Mouse (Mus musculus) forebrain, embryonic 15.5 days (tissue): ENCODE measurements around the gene Tecta. TPM values are rescaled to one million over a fixed set of nuclear protein-coding genes. Genes with fewer than 3 reads are reported as not detected.

ENCODE experiments used
- ATAC-seq: fragments of 200-750 bp; cut with Nextera tagmentation; replicated peaks from 2 replicates; pipeline ENCODE4 v1.8.0; 2017; ENCODE audit warnings: mild to moderate bottlenecking, moderate TSS enrichment, moderate library complexity
- H3K27ac ChIP-seq: fragments of 300-500 bp; sonication (generic); replicated peaks from 2 replicates; pipeline ENCODE4 v1.5.1; 2015; ENCODE audit warnings: mild to moderate bottlenecking, inconsistent platforms
- H3K27me3 ChIP-seq: fragments of 300-500 bp; sonication (generic); 2 replicates; pipeline ENCODE4 v1.6.1; 2015; ENCODE audit warnings: inconsistent platforms
- H3K36me3 ChIP-seq: fragments of 300-500 bp; sonication (generic); 2 replicates; pipeline ENCODE4 v1.6.1; 2015; ENCODE audit warnings: mild to moderate bottlenecking, inconsistent platforms
- H3K4me1 ChIP-seq: fragments of 300-500 bp; sonication (generic); 2 replicates; pipeline ENCODE4 v1.6.1; 2015; ENCODE audit warnings: inconsistent platforms
- H3K4me2 ChIP-seq: fragments of 300-500 bp; sonication (generic); replicated peaks from 2 replicates; pipeline ENCODE4 v1.6.1; 2015; ENCODE audit warnings: mild to moderate bottlenecking, inconsistent platforms
- H3K4me3 ChIP-seq: fragments of 300-500 bp; sonication (generic); 2 replicates; pipeline ENCODE4 v1.5.1; 2015; ENCODE audit warnings: mild to moderate bottlenecking, inconsistent platforms
- H3K9ac ChIP-seq: fragments of 300-500 bp; sonication (generic); replicated peaks from 2 replicates; pipeline ENCODE4 v1.6.1; 2015; ENCODE audit warnings: mild to moderate bottlenecking, inconsistent platforms
- H3K9me3 ChIP-seq: fragments of 300-500 bp; sonication (generic); 2 replicates; pipeline ENCODE4 v1.6.1; 2016; ENCODE audit warnings: inconsistent platforms
- WGBS: fragments of 180-500 bp; shearing (Covaris S2); methylation state at CpG from one replicate; pipeline ENCODE4 v1.1.7; 2015; ENCODE audit warnings: mixed read lengths; 5-methylcytosine and 5-hydroxymethylcytosine counted together
- polyA plus RNA-seq: library from polyadenylated mRNA; unstranded; fragments of >200 nt; fragmentation: Nextera tagmentation; extraction: Ambion mirVana; gene quantifications from 2 replicates; pipeline ENCODE4 v1.2.1, GENCODE M21; 2015

Gene Tecta
- polyA plus RNA-seq, 1 experiment from 2014 or later = 0.36 TPM

DNA sequence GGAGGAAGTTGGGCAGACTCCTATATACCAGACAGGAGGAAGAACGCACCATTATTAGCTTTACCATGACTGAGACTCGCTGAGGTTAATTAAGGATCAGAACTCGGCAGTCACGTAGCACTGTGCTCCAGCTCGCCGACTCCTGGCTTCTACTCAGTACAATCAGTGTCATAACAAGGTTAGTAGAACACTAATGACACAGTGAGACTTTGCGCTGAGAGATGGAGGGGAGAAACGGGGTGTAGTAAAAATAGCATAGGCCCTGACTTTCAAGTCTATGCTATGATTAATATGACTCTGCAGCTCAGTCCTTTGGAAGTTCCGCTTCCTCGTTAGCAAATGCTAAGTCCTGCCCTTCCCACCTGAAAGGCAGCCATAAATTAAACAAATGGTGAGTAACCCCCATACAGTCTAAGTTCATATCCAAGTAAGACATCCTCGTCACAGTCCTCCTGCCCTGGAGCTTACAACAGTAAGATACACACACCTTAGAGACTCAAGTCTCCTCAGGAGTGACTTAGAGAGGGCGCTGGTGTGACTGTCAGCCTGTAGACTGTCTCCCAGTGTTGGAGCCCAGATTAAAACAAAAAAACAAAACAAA lies 17.7 kb upstream of the Tecta start:
- WGBS = 72% methylated on average over 12 of the region's 12 CpGs
- peaks cover 6% of the 10 kb centered on the region; the same call in 1 of the 2 replicates for H3K4me1 ChIP-seq

DNA sequence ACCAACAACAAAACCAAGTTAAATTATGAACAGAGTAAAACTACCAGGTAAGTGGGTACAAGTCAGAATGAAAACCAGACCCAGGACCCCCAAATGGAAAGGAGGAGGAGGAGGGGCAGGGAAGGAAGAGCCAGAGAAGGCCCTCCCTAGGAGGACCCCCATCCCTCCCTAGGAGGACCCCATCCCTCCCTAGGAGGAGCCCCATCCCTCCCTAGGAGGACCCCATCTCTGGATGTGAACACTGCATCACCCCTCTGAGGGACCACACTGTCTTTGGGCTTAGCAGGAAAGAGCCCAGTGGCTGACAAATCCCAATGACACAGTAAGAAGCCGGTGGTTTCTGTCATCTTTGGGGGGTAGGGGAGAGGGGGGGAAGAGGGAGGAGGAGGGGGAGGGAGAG lies 15.5 kb upstream of the Tecta start:
- H3K27ac ChIP-seq = no peak overlapping the region
- peaks cover 6% of the 10 kb centered on the region; the same call in 1 of the 2 replicates for H3K4me1 ChIP-seq
- H3K4me2 ChIP-seq = no peak overlapping the region
- no peak for ATAC-seq
- H3K4me3 ChIP-seq = no peak overlapping the region
- H3K9ac ChIP-seq = no peak overlapping the region
- 38% methylated on average over 1 of the region's 1 CpGs for WGBS
- no peaks in the 10 kb centered on the region for H3K27me3 ChIP-seq
- peaks cover 12% of the 10 kb centered on the region; the same call in 1 of the 2 replicates for H3K36me3 ChIP-seq
- no peaks in the 10 kb centered on the region for H3K9me3 ChIP-seq

More for the DNA sequence above, 17.7 kb upstream of the Tecta start:
- Histone ChIP-seq H3K9me3 (no peaks in the 10 kb centered on the region), H3K27me3 (no peaks in the 10 kb centered on the region), H3K27ac (no peak overlapping the region), H3K36me3 (peaks cover 21% of the 10 kb centered on the region; the same call in 1 of the 2 replicates), H3K9ac (no peak overlapping the region), H3K4me2 (no peak overlapping the region), H3K4me3 (no peak overlapping the region)
- no peak for ATAC-seq

DNA sequence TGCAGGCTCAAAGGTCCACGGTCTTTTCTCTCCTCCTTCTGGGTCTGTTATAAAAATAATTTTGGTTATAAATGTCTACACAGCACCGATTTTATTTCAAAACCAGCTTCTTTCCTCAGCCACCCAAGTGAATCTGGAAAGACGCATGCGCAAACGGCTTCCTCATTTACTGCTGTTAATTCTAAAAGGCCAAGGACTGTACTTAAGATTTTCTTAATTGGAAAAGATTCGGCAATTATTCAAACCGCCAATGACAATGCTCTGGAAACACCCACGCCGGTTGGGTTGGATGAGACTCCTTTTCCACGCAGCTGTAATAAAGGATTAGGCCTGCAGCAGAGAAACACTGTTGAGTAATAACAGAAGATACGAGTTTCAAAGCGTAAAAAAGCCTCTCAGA lies 13.6 kb upstream of the Tecta start:
- Histone ChIP-seq H3K9ac (no peak overlapping the region), H3K27me3 (no peaks in the 10 kb centered on the region), H3K4me3 (no peak overlapping the region), H3K27ac (no peak overlapping the region), H3K4me1 (peaks cover 6% of the 10 kb centered on the region; the same call in 1 of the 2 replicates), H3K4me2 (no peak overlapping the region), H3K9me3 (no peaks in the 10 kb centered on the region), H3K36me3 (peaks cover 12% of the 10 kb centered on the region; the same call in 1 of the 2 replicates)
- no peak for ATAC-seq
- 30% methylated on average over 12 of the region's 12 CpGs for WGBS

DNA sequence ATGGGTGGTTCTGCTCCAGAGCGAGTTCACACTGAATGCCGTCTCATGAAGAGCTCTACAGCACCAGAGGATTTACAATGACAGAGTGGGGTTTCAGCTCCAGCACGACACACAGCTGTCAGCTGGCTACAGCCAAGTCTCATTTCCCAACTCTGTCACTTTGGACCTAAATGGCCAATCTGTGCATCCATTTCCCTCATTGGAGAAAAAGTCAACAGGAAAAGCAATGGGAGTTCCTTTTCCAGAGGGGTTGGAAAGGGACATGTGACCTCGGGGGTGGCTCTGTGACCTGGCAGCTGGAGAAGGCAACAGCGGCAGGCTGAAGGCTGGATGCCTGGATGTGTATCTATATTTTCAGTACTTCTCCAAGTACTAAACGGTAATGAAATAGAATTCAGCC lies 11.6 kb upstream of the Tecta start:
- no peak for ATAC-seq
- no peak overlapping the region for H3K9ac ChIP-seq
- no peaks in the 10 kb centered on the region for H3K9me3 ChIP-seq
- H3K4me3 ChIP-seq = no peak overlapping the region
- no peak overlapping the region for H3K4me2 ChIP-seq
- no peak overlapping the region for H3K27ac ChIP-seq
- no peaks in the 10 kb centered on the region for H3K27me3 ChIP-seq
- peaks cover 6% of the 10 kb centered on the region; the same call in 1 of the 2 replicates for H3K4me1 ChIP-seq
- peaks cover 10% of the 10 kb centered on the region; the same call in 1 of the 2 replicates for H3K36me3 ChIP-seq
- WGBS = 91% methylated on average over 6 of the region's 6 CpGs

DNA sequence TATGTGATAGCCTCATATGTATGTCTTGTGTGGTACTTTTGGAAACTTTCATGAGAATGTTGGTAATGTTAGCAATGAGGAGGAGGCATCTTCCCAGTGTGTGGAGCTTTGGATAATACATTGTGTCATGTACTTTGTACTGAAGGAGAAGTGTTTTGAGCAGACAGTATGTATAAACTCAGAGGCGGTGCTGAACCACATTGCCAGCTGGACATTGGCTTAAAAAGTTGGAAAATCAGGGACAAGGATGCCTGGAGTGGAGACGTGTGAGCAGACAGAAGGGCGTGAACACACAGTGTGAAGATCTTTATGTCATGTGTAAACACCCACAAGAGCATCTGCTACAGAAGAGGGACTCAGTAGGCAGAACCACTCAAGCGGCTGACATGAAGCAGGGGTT lies 6.0 kb upstream of the Tecta start:
- Histone ChIP-seq H3K9me3 (no peaks in the 10 kb centered on the region), H3K4me2 (no peak overlapping the region), H3K4me1 (0 out of 2 replicates have a peak, but pooled peaks cover 2% of the 10 kb centered on the region), H3K27me3 (no peaks in the 10 kb centered on the region), H3K27ac (no peak overlapping the region), H3K36me3 (peaks cover 2% of the 10 kb centered on the region; the same call in 1 of the 2 replicates), H3K9ac (no peak overlapping the region), H3K4me3 (no peak overlapping the region)
- ATAC-seq = no peak
- 72% methylated on average over 4 of the region's 4 CpGs for WGBS

DNA sequence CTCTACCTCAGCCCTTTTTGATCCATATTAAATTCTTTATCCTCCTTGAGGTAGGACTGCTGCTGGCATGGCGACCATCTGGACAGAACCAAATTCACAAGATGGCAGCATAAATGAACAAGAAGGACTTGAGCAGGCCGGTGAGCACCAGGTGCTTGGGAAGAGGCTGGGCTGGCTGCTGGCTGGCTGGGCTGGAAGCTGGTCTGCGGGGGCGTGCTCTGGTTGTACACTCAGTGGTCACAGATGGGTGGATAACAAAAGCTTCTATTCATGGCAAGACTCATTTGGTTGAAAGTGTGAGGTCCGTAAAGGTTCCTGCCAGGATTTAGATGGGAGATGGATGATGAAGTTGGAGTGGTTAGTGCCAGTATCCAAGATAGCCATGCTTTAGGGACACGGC lies 1.8 kb upstream of the Tecta start:
- 62% methylated on average over 6 of the region's 6 CpGs for WGBS
- H3K9ac ChIP-seq = no peak overlapping the region
- no peak overlapping the region for H3K4me3 ChIP-seq
- H3K9me3 ChIP-seq = no peaks in the 10 kb centered on the region
- H3K4me2 ChIP-seq = no peak overlapping the region
- H3K4me1 ChIP-seq = peaks cover 18% of the 10 kb centered on the region
- no peaks in the 10 kb centered on the region for H3K36me3 ChIP-seq
- no peaks in the 10 kb centered on the region for H3K27me3 ChIP-seq
- H3K27ac ChIP-seq = no peak overlapping the region
- ATAC-seq = no peak

DNA sequence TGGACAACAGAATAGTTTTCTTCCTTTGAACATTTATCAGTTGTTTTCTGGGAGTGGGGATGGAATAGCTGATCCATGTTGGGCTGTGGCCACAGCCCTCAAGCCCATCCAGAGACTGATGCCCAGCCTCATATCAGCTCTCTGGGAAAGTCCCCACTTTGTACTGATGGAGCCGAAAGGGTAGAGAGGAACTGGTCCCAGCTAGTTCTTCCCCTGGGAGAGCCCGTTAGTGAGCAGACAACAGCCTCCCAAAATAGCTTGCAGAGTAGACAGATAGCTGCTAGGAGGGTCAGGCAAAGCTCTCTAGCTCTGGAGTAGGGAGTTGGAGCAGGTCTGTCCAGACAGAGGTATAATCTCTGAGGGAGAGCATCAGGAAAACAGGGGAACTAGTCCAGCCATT lies 3.6 kb downstream of the Tecta start:
- ATAC-seq = no peak
- no peaks in the 10 kb centered on the region for H3K27me3 ChIP-seq
- no peak overlapping the region for H3K27ac ChIP-seq
- H3K4me2 ChIP-seq = no peak overlapping the region
- peaks cover 21% of the 10 kb centered on the region for H3K4me1 ChIP-seq
- no peaks in the 10 kb centered on the region for H3K9me3 ChIP-seq
- H3K36me3 ChIP-seq = no peaks in the 10 kb centered on the region
- H3K4me3 ChIP-seq = no peak overlapping the region
- 81% methylated on average over 2 of the region's 2 CpGs for WGBS
- no peak overlapping the region for H3K9ac ChIP-seq

DNA sequence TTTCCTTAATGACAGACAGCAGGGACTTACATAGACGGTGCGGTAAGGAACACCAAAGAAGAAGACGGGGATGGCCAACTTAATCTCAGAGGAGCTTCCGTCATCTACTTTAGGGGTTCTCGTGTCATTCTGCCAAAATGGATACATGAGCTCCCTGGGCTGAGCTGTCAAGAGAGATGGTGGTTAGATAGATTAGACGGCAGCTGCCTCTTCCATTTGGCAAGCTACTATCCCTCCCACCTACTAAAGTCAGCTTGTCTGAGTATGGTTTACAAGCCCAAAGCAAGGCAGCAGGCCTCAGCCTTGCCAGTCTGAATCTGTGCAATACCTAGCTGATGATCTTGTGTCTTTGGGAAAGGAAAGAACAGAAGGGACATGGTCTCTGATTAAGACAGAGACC lies 4.8 kb downstream of the Tecta start:
- Histone ChIP-seq H3K9ac (no peak overlapping the region), H3K36me3 (no peaks in the 10 kb centered on the region), H3K4me3 (no peak overlapping the region), H3K4me2 (no peak overlapping the region), H3K27ac (no peak overlapping the region), H3K27me3 (no peaks in the 10 kb centered on the region), H3K9me3 (no peaks in the 10 kb centered on the region), H3K4me1 (peaks cover 14% of the 10 kb centered on the region)
- ATAC-seq = no peak
- WGBS = 80% methylated on average over 6 of the region's 6 CpGs

DNA sequence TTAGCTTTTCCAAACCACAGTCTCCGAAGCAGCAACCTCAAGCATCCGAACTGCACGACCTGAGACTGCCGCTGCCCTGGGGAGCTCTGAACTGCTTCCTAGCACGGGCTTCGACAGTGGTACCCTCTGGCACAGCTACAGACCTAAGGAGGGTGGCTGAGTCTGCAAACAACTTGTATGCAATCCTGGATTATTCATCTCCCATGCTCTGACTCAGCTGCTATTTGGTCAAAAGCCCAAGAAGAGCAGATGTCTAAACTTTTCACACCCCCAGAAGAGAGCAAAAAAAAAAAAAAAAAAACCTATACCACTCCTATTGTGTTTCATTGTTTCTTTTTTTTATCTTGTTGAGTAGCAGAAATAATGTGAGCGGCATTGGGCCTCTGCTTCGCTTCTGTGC lies 5.4 kb downstream of the Tecta start:
- Histone ChIP-seq H3K4me1 (peaks cover 8% of the 10 kb centered on the region), H3K9ac (no peak overlapping the region), H3K4me2 (no peak overlapping the region), H3K27ac (no peak overlapping the region), H3K4me3 (no peak overlapping the region), H3K36me3 (no peaks in the 10 kb centered on the region), H3K27me3 (no peaks in the 10 kb centered on the region), H3K9me3 (no peaks in the 10 kb centered on the region)
- WGBS = 71% methylated on average over 8 of the region's 8 CpGs
- ATAC-seq = no peak

DNA sequence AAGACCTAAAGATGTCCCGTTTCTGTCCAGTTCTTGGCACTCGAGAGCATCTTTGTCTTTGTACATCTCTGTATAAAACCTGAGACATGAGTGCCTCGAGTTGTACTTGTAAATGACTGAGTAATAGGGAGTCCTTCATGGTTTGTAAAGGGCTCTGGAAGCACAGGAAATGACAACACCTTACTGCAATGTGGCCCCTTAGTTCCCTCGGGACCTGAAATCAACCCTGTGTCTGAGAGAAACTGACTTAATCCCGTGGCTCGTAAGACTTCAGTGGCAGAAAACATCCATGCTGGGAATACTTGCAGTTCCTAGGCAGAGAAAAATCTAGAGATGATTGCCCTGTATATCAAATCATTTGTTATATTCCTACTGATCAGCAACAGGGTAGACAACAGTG lies 6.8 kb downstream of the Tecta start:
- no peaks in the 10 kb centered on the region for H3K36me3 ChIP-seq
- H3K9ac ChIP-seq = no peak overlapping the region
- 67% methylated on average over 6 of the region's 6 CpGs for WGBS
- no peak overlapping the region for H3K4me2 ChIP-seq
- H3K27me3 ChIP-seq = no peaks in the 10 kb centered on the region
- H3K9me3 ChIP-seq = no peaks in the 10 kb centered on the region
- H3K4me1 ChIP-seq = peaks cover 4% of the 10 kb centered on the region; the same call in 1 of the 2 replicates
- no peak for ATAC-seq
- no peak overlapping the region for H3K4me3 ChIP-seq
- H3K27ac ChIP-seq = no peak overlapping the region

DNA sequence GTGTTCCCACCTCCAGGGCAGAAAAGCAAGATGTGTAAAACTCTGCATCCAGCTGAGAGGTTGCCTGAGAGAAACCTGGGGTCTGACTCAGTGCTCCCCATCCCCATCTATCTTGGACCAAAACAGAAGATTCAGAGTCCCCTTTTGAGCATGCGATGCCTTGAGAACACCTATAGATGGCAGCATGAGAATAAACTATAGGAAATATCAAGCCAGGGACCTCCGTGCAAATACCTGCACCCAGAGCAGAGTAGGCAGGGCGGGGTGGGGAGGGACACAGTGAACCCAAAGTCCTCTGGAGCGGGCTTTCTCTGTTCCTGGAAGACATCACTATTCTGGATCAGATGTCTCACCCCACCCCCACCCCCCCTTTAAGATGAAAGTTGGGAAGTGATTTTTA lies 11.2 kb downstream of the Tecta start:
- H3K27ac ChIP-seq = no peak overlapping the region
- H3K9ac ChIP-seq = no peak overlapping the region
- ATAC-seq = 0 out of 2 replicates have a peak, but pooled peaks have one; percentile 29
- H3K4me1 ChIP-seq = peaks cover 12% of the 10 kb centered on the region
- no peaks in the 10 kb centered on the region for H3K36me3 ChIP-seq
- no peak overlapping the region for H3K4me2 ChIP-seq
- 49% methylated on average over 4 of the region's 4 CpGs for WGBS
- no peak overlapping the region for H3K4me3 ChIP-seq
- no peaks in the 10 kb centered on the region for H3K27me3 ChIP-seq
- H3K9me3 ChIP-seq = no peaks in the 10 kb centered on the region

DNA sequence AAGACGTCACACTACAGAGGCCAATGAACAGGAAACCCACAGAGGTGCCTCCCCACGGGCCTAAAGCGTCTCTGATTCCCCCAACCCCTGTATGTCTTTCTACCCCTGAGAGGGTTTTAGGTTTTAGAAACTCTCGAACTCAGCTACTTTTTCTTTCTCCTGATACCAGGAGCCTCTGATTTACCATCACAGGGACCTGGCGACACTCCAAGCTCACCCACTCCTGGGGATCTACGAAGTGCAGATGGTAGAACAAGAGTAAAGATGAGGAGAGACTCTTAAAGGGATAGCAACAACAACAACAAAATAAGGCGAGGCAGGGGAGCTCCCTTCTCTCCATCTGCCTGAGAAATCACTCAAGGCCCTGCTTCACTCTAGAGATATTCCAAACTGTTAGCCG lies 12.7 kb downstream of the Tecta start:
- H3K9me3 ChIP-seq = no peaks in the 10 kb centered on the region
- H3K9ac ChIP-seq = no peak overlapping the region
- H3K4me1 ChIP-seq = peaks cover 25% of the 10 kb centered on the region
- H3K4me3 ChIP-seq = no peak overlapping the region
- H3K4me2 ChIP-seq = no peak overlapping the region
- H3K27ac ChIP-seq = no peak overlapping the region
- no peaks in the 10 kb centered on the region for H3K27me3 ChIP-seq
- 66% methylated on average over 8 of the region's 8 CpGs for WGBS
- no peaks in the 10 kb centered on the region for H3K36me3 ChIP-seq
- ATAC-seq = no peak

DNA sequence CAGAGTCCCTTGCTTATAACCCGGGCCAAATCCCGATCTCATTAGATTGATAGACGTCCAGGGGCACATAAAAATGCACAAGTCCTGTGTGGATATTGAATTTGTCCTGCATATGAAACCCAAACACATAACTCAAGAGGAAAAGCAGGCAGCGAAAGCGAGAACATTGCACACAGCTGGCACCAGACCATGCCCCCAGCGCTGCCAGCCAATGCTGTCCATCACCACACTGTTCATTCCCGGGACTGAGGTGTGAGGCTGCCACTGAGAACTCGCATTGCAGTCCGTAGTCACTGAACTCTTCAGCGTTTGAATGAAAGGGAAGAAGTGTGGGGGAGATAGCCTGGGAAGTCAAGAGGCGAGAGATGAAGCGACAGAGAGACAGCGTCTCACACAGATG lies 14.1 kb downstream of the Tecta start:
- Histone ChIP-seq H3K4me1 (peaks cover 26% of the 10 kb centered on the region), H3K9ac (no peak overlapping the region), H3K27ac (no peak overlapping the region), H3K4me2 (no peak overlapping the region), H3K27me3 (no peaks in the 10 kb centered on the region), H3K4me3 (no peak overlapping the region), H3K9me3 (no peaks in the 10 kb centered on the region), H3K36me3 (no peaks in the 10 kb centered on the region)
- ATAC-seq = no peak
- WGBS = 67% methylated on average over 13 of the region's 13 CpGs
